Mouse (Mus musculus): ENCODE results near the gene Kcnh7.

DNA sequence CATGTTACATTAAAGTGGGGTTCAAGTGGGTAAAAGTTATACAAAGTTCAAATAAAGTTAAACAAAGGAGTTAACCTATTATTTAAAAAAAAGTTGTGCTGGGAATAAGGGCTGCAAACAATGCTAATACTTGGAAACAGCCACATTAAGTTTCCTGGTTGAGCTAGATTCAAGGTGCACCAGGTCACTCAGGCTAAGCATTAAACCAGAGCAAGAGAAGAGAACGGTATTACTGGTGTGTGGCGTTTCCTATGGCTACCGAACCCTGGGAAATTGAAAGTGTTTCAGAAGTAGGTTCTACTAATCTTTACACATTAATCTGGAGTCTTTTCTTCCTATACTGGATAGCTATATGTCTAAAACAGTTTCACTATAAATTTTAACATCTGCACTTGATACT, 368.1 kb downstream of the Kcnh7 start:
- TF ChIP-seq GATA1 (IDR thresholded peaks at IDR 0.05; ENCODE audit: borderline replicate concordance, low read length) (no peak), FLI1 (IDR thresholded peaks at IDR 0.05; ENCODE audit: low read length) (no peak)
